Mouse (Mus musculus) intestine, embryonic 16.5 days (tissue): ENCODE results near the gene Smug1. TPM values are rescaled to one million over a fixed set of nuclear protein-coding genes. Genes with fewer than 3 reads are reported as not detected.

Source experiments
- ATAC-seq: fragments of 200-750 bp; cut with Nextera tagmentation; 2 replicates; pipeline ENCODE4 v1.8.0; 2017; ENCODE audit warnings: moderate TSS enrichment, moderate library complexity
- H3K27ac ChIP-seq: fragments of 300-500 bp; sonication (generic); 2 replicates; pipeline ENCODE4 v1.5.1; 2014; ENCODE audit warnings: mild to moderate bottlenecking, low read length
- H3K27me3 ChIP-seq: fragments of 300-500 bp; sonication (generic); replicated peaks from 2 replicates; pipeline ENCODE4 v1.6.1; 2014; ENCODE audit warnings: low read length, control low read depth, mixed read lengths; ENCODE audit not compliant: control insufficient read depth, insufficient read depth
- H3K36me3 ChIP-seq: fragments of 300-500 bp; sonication (generic); 2 replicates; pipeline ENCODE4 v1.6.1; 2014; ENCODE audit warnings: low read length, control low read depth; ENCODE audit not compliant: control insufficient read depth, insufficient read depth
- H3K4me1 ChIP-seq: fragments of 300-500 bp; sonication (generic); 2 replicates; pipeline ENCODE4 v1.6.1; 2014; ENCODE audit warnings: low read length, control low read depth, mixed read lengths; ENCODE audit not compliant: control insufficient read depth, insufficient read depth
- H3K4me2 ChIP-seq: fragments of 300-500 bp; sonication (generic); 2 replicates; pipeline ENCODE4 v1.6.1; 2014; ENCODE audit warnings: low read depth, low read length, control low read depth
- H3K4me3 ChIP-seq: fragments of 300-500 bp; sonication (generic); 2 replicates; pipeline ENCODE4 v1.5.1; 2014; ENCODE audit warnings: mild to moderate bottlenecking, low read length
- H3K9ac ChIP-seq: fragments of 300-500 bp; sonication (generic); 2 replicates; pipeline ENCODE4 v1.6.1; 2014; ENCODE audit warnings: low read depth, low read length
- H3K9me3 ChIP-seq: fragments of 300-500 bp; sonication (generic); 2 replicates; pipeline ENCODE4 v1.6.1; 2016; ENCODE audit warnings: low read length, control low read depth; ENCODE audit not compliant: control insufficient read depth
- WGBS: fragments of 180-500 bp; shearing (Covaris S2); extraction: QIAGEN DNeasy Blood & Tissue Kit; methylation state at CpG from one replicate; pipeline ENCODE4 v1.1.7; 2014; 5-methylcytosine and 5-hydroxymethylcytosine counted together
- polyA plus RNA-seq: library from polyadenylated mRNA; unstranded; fragments of >200 nt; fragmentation: Nextera tagmentation; extraction: Ambion mirVana; gene quantifications from 2 replicates; pipeline ENCODE4 v1.2.1, GENCODE M21; 2015

Smug1 gene
- polyA plus RNA-seq, 1 experiment from 2014 or later = 20.2 TPM

GRCm38 (mm10) chr15:103121416-103121815 lies 45.5 kb downstream of the Smug1 start:
- ATAC-seq = no peak
- Histone ChIP-seq H3K4me2 (no peak overlapping the region), H3K9me3 (no peaks in the 10 kb centered on the region), H3K9ac (no peak overlapping the region), H3K36me3 (no peaks in the 10 kb centered on the region), H3K4me3 (no peak overlapping the region), H3K4me1 (peaks cover 27% of the 10 kb centered on the region), H3K27ac (no peak overlapping the region), H3K27me3 (peaks cover 36% of the 10 kb centered on the region)
- 28% methylated on average over 5 of the region's 5 CpGs for WGBS

- no peak overlapping the region for H3K27ac ChIP-seq
- WGBS = 35% methylated on average over 11 of the region's 11 CpGs
- no peaks in the 10 kb centered on the region for H3K36me3 ChIP-seq
- no peak for ATAC-seq
- no peak overlapping the region for H3K4me2 ChIP-seq
- H3K9ac ChIP-seq = no peak overlapping the region
- no peak overlapping the region for H3K4me3 ChIP-seq
- H3K27me3 ChIP-seq = peaks cover 34% of the 10 kb centered on the region
- peaks cover 29% of the 10 kb centered on the region for H3K4me1 ChIP-seq
- no peaks in the 10 kb centered on the region for H3K9me3 ChIP-seq
Measured at GRCm38 (mm10) chr15:103120594-103120993, 46.3 kb downstream of the Smug1 start.

- Histone ChIP-seq H3K36me3 (no peaks in the 10 kb centered on the region), H3K27me3 (peaks cover 15% of the 10 kb centered on the region; the same call in 1 of the 2 replicates), H3K9ac (no peak overlapping the region), H3K4me2 (no peak overlapping the region), H3K27ac (0 out of 2 replicates have a peak overlapping the region, but pooled peaks have one; percentile 20), H3K4me3 (no peak overlapping the region), H3K9me3 (no peaks in the 10 kb centered on the region), H3K4me1 (peaks cover 12% of the 10 kb centered on the region)
- no peak for ATAC-seq
- WGBS = 58% methylated on average over 5 of the region's 5 CpGs
Measured at GRCm38 (mm10) chr15:103115726-103116125, 51.2 kb downstream of the Smug1 start.

- Histone ChIP-seq H3K27me3 (peaks cover 15% of the 10 kb centered on the region; the same call in 1 of the 2 replicates), H3K4me3 (no peak overlapping the region), H3K9me3 (no peaks in the 10 kb centered on the region), H3K4me2 (no peak overlapping the region), H3K9ac (no peak overlapping the region), H3K4me1 (peaks cover 11% of the 10 kb centered on the region), H3K27ac (peak overlapping the region; percentile 48; the same call in 1 of the 2 replicates), H3K36me3 (no peaks in the 10 kb centered on the region)
- ATAC-seq = peak; percentile 81
- 11% methylated on average over 9 of the region's 9 CpGs for WGBS
Measured at GRCm38 (mm10) chr15:103115256-103115655, 51.6 kb downstream of the Smug1 start.

- peaks cover 8% of the 10 kb centered on the region for H3K4me1 ChIP-seq
- ATAC-seq = no peak
Measured at GRCm38 (mm10) chr15:103113077-103113476, 53.8 kb downstream of the Smug1 start.

GRCm38 (mm10) chr15:103112309-103112708 lies 54.6 kb downstream of the Smug1 start:
- WGBS = 55% methylated on average over 2 of the region's 2 CpGs
- Histone ChIP-seq H3K9me3 (no peaks in the 10 kb centered on the region), H3K9ac (no peak overlapping the region), H3K27ac (peak overlapping the region; percentile 14; the same call in 1 of the 2 replicates), H3K4me1 (peaks cover 8% of the 10 kb centered on the region), H3K4me2 (no peak overlapping the region), H3K27me3 (peaks cover 6% of the 10 kb centered on the region; the same call in 1 of the 2 replicates), H3K36me3 (no peaks in the 10 kb centered on the region), H3K4me3 (no peak overlapping the region)
- ATAC-seq = no peak

More at GRCm38 (mm10) chr15:103113077-103113476, 53.8 kb downstream of the Smug1 start:
- no peak overlapping the region for H3K4me3 ChIP-seq
- H3K27me3 ChIP-seq = peaks cover 9% of the 10 kb centered on the region; the same call in 1 of the 2 replicates
- H3K4me2 ChIP-seq = no peak overlapping the region
- H3K9ac ChIP-seq = no peak overlapping the region
- H3K9me3 ChIP-seq = no peaks in the 10 kb centered on the region
- no peak overlapping the region for H3K27ac ChIP-seq
- WGBS = 82% methylated on average over 6 of the region's 6 CpGs
- no peaks in the 10 kb centered on the region for H3K36me3 ChIP-seq

- peak; percentile 55; the same call in 1 of the 2 replicates for ATAC-seq
- H3K27ac ChIP-seq = no peak overlapping the region
- no peaks in the 10 kb centered on the region for H3K36me3 ChIP-seq
- peaks cover 1% of the 10 kb centered on the region for H3K4me1 ChIP-seq
- H3K9me3 ChIP-seq = no peaks in the 10 kb centered on the region
- no peaks in the 10 kb centered on the region; the same call in 1 of the 2 replicates for H3K27me3 ChIP-seq
- no peak overlapping the region for H3K4me3 ChIP-seq
- WGBS = 46% methylated on average over 4 of the region's 4 CpGs
- H3K9ac ChIP-seq = no peak overlapping the region
- H3K4me2 ChIP-seq = no peak overlapping the region
Measured at GRCm38 (mm10) chr15:103109940-103110339, 57.0 kb downstream of the Smug1 start.

GRCm38 (mm10) chr15:103108066-103108676 lies 58.7 kb downstream of the Smug1 start:
- Histone ChIP-seq H3K9me3 (no peaks in the 10 kb centered on the region), H3K9ac (no peak overlapping the region), H3K27ac (no peak overlapping the region), H3K4me2 (no peak overlapping the region), H3K4me3 (no peak overlapping the region), H3K4me1 (peaks cover 5% of the 10 kb centered on the region; the same call in 1 of the 2 replicates), H3K27me3 (no peaks in the 10 kb centered on the region), H3K36me3 (no peaks in the 10 kb centered on the region)
- ATAC-seq = no peak
- 69% methylated on average over 8 of the region's 8 CpGs for WGBS

GRCm38 (mm10) chr15:103106201-103106600 lies 60.7 kb downstream of the Smug1 start:
- no peak overlapping the region for H3K9ac ChIP-seq
- no peaks in the 10 kb centered on the region; the same call in none of the 2 replicates for H3K27me3 ChIP-seq
- whole genome bisulfite sequencing = 26% methylated on average over 2 of the region's 2 CpGs
- no peak for ATAC-seq
- no peak overlapping the region for H3K4me3 ChIP-seq
- H3K4me1 ChIP-seq = peaks cover 5% of the 10 kb centered on the region; the same call in 1 of the 2 replicates
- no peaks in the 10 kb centered on the region for H3K36me3 ChIP-seq
- H3K9me3 ChIP-seq = no peaks in the 10 kb centered on the region
- no peak overlapping the region for H3K27ac ChIP-seq
- H3K4me2 ChIP-seq = no peak overlapping the region
